Mouse (Mus musculus) thymus, postnatal 10 days (tissue): ENCODE measurements around the gene Dtnbp1.

Experiments used
- DNase-seq, 2 experiments: peaks; one replicate each; pipeline ENCODE4 v3.0.0; 2021; ENCODE audit warnings: low spot score in 2 of 2

Dtnbp1 gene

GRCm38 (mm10) chr13:44948320-44949250, 53.4 kb downstream of the Dtnbp1 start:
- DNase-seq: no peak

GRCm38 (mm10) chr13:44946880-44947635, 54.9 kb downstream of the Dtnbp1 start:
- no peak for DNase-seq

GRCm38 (mm10) chr13:44943618-44944017, 58.3 kb downstream of the Dtnbp1 start:
- no peak for DNase-seq

GRCm38 (mm10) chr13:44939326-44940035, 62.5 kb downstream of the Dtnbp1 start:
- DNase-seq: no peak

- DNase-seq: no peak
Observed at GRCm38 (mm10) chr13:44937681-44938080, 64.3 kb downstream of the Dtnbp1 start.

- no peak for DNase-seq
Observed at GRCm38 (mm10) chr13:44933575-44933974, 68.4 kb downstream of the Dtnbp1 start.

- no peak for DNase-seq
Observed at GRCm38 (mm10) chr13:44932307-44933264, 69.4 kb downstream of the Dtnbp1 start.

- DNase-seq: no peak
Observed at GRCm38 (mm10) chr13:44926311-44926710, 75.6 kb downstream of the Dtnbp1 start.

GRCm38 (mm10) chr13:44925173-44925572, 76.8 kb downstream of the Dtnbp1 start:
- no peak for DNase-seq

GRCm38 (mm10) chr13:44924042-44924441, 77.9 kb downstream of the Dtnbp1 start:
- DNase-seq: no peak

GRCm38 (mm10) chr13:44921721-44922120, 80.2 kb downstream of the Dtnbp1 start:
- DNase-seq: no peak

GRCm38 (mm10) chr13:44921095-44921494, 80.9 kb downstream of the Dtnbp1 start:
- DNase-seq: no peak

GRCm38 (mm10) chr13:44918269-44918668, 83.7 kb downstream of the Dtnbp1 start:
- no peak for DNase-seq

- no peak for DNase-seq
Observed at GRCm38 (mm10) chr13:44917202-44917601, 84.7 kb downstream of the Dtnbp1 start.

GRCm38 (mm10) chr13:44915945-44916344, 86.0 kb downstream of the Dtnbp1 start:
- DNase-seq: no peak

GRCm38 (mm10) chr13:44915382-44915781, 86.6 kb downstream of the Dtnbp1 start:
- no peak for DNase-seq

GRCm38 (mm10) chr13:44913560-44913959, 88.4 kb downstream of the Dtnbp1 start:
- no peak for DNase-seq

GRCm38 (mm10) chr13:44912851-44913250, 89.1 kb downstream of the Dtnbp1 start:
- DNase-seq: no peak

- DNase-seq: no peak
Observed at GRCm38 (mm10) chr13:44908790-44909189, 93.2 kb downstream of the Dtnbp1 start.

- DNase-seq: no peak
Observed at GRCm38 (mm10) chr13:44907702-44908101, 94.2 kb downstream of the Dtnbp1 start.

GRCm38 (mm10) chr13:44906141-44906540, 95.8 kb downstream of the Dtnbp1 start:
- no peak for DNase-seq
